Mouse (Mus musculus) megakaryocyte, embryonic 14.5 days (primary cell): ENCODE data around the gene Dock11.

Experiments
- FLI1 ChIP-seq: IDR thresholded peaks from 2 replicates; pipeline ENCODE4 v1.6.1; 2012; ENCODE audit warnings: low read length, inconsistent platforms, mixed read lengths
- GATA1 ChIP-seq: IDR thresholded peaks from 3 replicates; pipeline ENCODE4 v1.6.1; 2012; ENCODE audit warnings: mixed read lengths, low read length, inconsistent platforms, borderline replicate concordance

GRCm38 (mm10) chrX:35879703-35880102 lies 8.9 kb upstream of the Dock11 start:
- TF ChIP-seq GATA1 (no peak), FLI1 (no peak)
